Mouse (Mus musculus): ENCODE data around the gene Adamts1. TPM values are rescaled to one million over a fixed set of nuclear protein-coding genes. Genes with fewer than 3 reads are reported as not detected.

Adamts1 gene
- polyA plus RNA-seq, 1 experiment from 2014 or later = 37.6 TPM

DNA sequence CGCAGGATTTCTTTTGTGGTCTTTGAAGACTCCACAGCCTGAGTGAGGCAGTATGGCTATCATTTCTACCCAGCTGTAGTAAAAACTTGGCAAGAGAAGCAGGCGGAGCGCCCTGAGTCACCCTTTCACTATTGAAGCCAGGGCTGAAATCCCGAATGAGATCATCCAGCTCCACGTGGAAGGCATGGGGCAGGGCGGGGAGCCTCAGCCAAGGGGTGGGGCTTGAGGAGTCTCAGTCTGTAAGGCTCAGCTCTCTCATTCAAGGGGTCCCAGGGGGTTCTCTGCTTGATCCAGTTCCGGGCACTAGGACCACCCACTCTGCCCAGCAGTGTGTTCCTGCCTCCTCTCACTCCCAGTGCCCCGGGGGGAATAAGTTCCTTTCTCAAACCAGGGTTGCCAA is 2.2 kb downstream of the Adamts1 start:
- Histone ChIP-seq H3K27ac (peak overlapping the region; percentile 96), H3K4me3 (replicated peaks) (peak overlapping the region; percentile 74), H3K4me1 (peaks cover 15% of the 10 kb centered on the region; the same call in 1 of the 2 replicates), H3K27me3 (replicated peaks) (no peaks in the 10 kb centered on the region), H3K9ac (peak overlapping the region; percentile 35; the same call in 1 of the 2 replicates), H3K4me2 (peak overlapping the region; percentile 90), H3K9me3 (no peaks in the 10 kb centered on the region), H3K36me3 (peaks cover 34% of the 10 kb centered on the region)
- 3% methylated on average over 8 of the region's 8 CpGs for WGBS
- peak; percentile 86 for ATAC-seq (ENCODE audit: insufficient read depth, low FRiP score, low read depth)

DNA sequence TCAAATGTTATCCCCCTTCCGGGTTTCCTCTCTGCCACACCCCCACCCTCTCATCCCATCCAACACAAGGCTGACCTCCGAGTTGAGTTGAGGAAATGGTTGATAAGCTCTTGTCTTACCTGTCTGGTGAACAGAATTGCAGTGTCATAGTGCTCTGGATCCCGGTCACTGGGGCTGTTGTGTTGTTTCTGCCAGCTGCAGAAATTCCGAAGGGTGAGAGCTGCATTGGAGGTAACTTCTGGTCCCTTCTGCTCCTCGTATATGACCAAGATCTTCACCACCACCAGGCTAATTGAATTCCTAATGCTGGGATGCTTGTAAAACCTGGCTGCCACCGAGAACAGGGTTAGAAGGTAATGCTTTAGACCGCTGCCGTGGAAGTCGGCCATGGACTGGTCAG is 2.9 kb downstream of the Adamts1 start:
- H3K36me3 ChIP-seq = peaks cover 42% of the 10 kb centered on the region
- H3K27ac ChIP-seq = no peak overlapping the region
- ATAC-seq (ENCODE audit: insufficient read depth, low FRiP score, low read depth) = no peak
- no peaks in the 10 kb centered on the region for H3K27me3 ChIP-seq (replicated peaks)
- H3K4me1 ChIP-seq = peaks cover 15% of the 10 kb centered on the region; the same call in 1 of the 2 replicates
- WGBS = 50% methylated on average over 9 of the region's 9 CpGs
- H3K9me3 ChIP-seq = no peaks in the 10 kb centered on the region
- peak overlapping the region; percentile 25 for H3K4me3 ChIP-seq (replicated peaks)
- H3K9ac ChIP-seq = no peak overlapping the region
- peak overlapping the region; percentile 90 for H3K4me2 ChIP-seq

- Histone ChIP-seq H3K4me2 (no peak overlapping the region), H3K27me3 (replicated peaks) (no peaks in the 10 kb centered on the region), H3K36me3 (peaks cover 49% of the 10 kb centered on the region), H3K4me1 (peaks cover 13% of the 10 kb centered on the region; the same call in 1 of the 2 replicates), H3K9me3 (no peaks in the 10 kb centered on the region), H3K27ac (no peak overlapping the region), H3K9ac (no peak overlapping the region), H3K4me3 (replicated peaks) (no peak overlapping the region)
- WGBS = 88% methylated on average over 7 of the region's 7 CpGs
- no peak for ATAC-seq (ENCODE audit: insufficient read depth, low FRiP score, low read depth)
These were observed 4.6 kb downstream of the Adamts1 start for GRCm38 (mm10) chr16:85798334-85798733.

DNA sequence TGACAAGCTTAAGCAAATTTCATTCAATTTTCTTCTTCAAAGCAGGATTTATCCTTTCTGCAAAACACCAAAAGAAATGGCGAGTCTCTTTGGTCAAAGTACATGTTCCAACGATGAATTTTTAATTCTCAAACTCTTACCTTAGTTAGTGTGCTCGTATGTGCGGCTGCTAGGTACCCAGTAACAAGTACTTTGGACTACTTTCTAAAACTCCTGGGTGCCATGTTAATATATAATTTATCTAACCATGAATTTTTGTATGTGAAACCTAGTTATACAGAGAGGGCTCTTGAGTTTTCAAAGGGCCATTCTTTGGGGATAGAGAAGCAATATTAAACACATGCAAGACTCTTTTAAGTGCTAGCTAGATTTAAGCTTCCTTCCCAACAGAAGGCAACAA is 5.8 kb downstream of the Adamts1 start:
- no peak overlapping the region for H3K27ac ChIP-seq
- no peak for ATAC-seq (ENCODE audit: insufficient read depth, low FRiP score, low read depth)
- H3K4me2 ChIP-seq = no peak overlapping the region
- H3K4me1 ChIP-seq = peaks cover 13% of the 10 kb centered on the region; the same call in 1 of the 2 replicates
- H3K4me3 ChIP-seq (replicated peaks) = no peak overlapping the region
- 93% methylated on average over 4 of the region's 4 CpGs for WGBS
- H3K9ac ChIP-seq = no peak overlapping the region
- H3K9me3 ChIP-seq = no peaks in the 10 kb centered on the region
- peaks cover 49% of the 10 kb centered on the region for H3K36me3 ChIP-seq
- H3K27me3 ChIP-seq (replicated peaks) = no peaks in the 10 kb centered on the region

- WGBS = 96% methylated on average over 7 of the region's 7 CpGs
- Histone ChIP-seq H3K9ac (no peak overlapping the region), H3K27me3 (replicated peaks) (no peaks in the 10 kb centered on the region), H3K27ac (no peak overlapping the region), H3K9me3 (no peaks in the 10 kb centered on the region), H3K36me3 (peaks cover 49% of the 10 kb centered on the region), H3K4me2 (no peak overlapping the region), H3K4me1 (peaks cover 13% of the 10 kb centered on the region; the same call in 1 of the 2 replicates), H3K4me3 (replicated peaks) (no peak overlapping the region)
- ATAC-seq (ENCODE audit: insufficient read depth, low FRiP score, low read depth) = no peak
These were observed 7.2 kb downstream of the Adamts1 start for GRCm38 (mm10) chr16:85795731-85796130.

DNA sequence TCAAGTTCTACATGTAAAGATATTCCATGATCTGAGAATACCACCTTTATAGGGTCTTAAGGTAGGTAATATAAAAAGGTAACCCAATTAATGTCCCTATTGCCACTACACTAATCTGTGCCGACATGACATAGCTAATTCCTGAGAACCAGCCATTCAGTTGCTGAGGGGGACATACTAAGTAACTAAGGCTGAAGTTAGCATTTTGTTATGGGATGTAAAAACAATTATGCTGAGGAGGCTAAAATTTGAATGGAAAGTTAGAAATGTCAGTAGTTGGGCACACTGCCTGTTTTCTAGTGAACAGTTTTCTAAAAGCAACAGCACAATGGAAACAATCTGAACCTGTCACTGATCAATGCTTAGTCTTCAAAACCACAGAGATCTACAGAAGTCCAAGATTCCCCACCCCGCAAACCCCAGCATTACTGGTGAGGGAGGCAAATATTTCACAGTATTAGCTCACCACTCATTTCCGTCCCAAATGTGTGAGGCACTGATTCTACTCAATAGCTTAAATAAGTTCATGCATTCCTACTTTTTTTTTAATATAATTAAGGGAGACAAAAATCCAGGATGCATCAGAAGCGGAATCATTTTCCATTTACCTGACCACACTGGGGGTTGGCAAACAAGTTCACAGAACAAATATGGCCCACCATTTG is 9.6 kb downstream of the Adamts1 start:
- 83% methylated on average over 4 of the region's 4 CpGs for WGBS
- Histone ChIP-seq H3K27ac (no peak overlapping the region), H3K4me1 (no peaks in the 10 kb centered on the region), H3K36me3 (peaks cover 38% of the 10 kb centered on the region), H3K27me3 (replicated peaks) (no peaks in the 10 kb centered on the region), H3K9me3 (no peaks in the 10 kb centered on the region), H3K4me2 (no peak overlapping the region), H3K4me3 (replicated peaks) (no peak overlapping the region), H3K9ac (no peak overlapping the region)
- no peak for ATAC-seq (ENCODE audit: insufficient read depth, low FRiP score, low read depth)

GRCm38 (mm10) chr16:85781076-85781475 is 21.8 kb downstream of the Adamts1 start:
- no peak for ATAC-seq (ENCODE audit: insufficient read depth, low FRiP score, low read depth)
- whole genome bisulfite sequencing = 80% methylated on average over 2 of the region's 2 CpGs

DNA sequence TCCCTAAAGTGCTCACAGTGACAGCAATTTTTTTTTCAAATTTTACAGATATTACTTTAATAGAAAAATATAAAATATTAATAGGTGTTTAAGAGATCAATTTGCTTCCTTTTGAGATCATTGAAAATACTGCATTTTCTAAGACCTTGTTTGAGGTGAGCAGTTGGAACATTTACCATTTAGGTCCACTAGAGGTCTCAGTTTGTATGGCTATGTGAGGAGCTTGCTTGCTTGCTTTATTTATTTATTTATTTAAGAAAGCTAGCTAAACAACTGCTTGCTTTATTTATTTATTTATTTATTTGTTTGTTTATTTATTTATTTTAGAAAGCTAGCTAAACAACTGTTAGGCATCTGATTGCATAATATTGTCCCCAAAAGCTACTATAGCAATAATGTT is 23.1 kb downstream of the Adamts1 start:
- no peak for ATAC-seq (ENCODE audit: insufficient read depth, low FRiP score, low read depth)

More at GRCm38 (mm10) chr16:85781076-85781475, 21.8 kb downstream of the Adamts1 start:
- Histone ChIP-seq H3K9ac (no peak overlapping the region), H3K4me1 (no peaks in the 10 kb centered on the region), H3K27ac (no peak overlapping the region), H3K36me3 (no peaks in the 10 kb centered on the region), H3K4me3 (replicated peaks) (no peak overlapping the region), H3K4me2 (no peak overlapping the region), H3K27me3 (replicated peaks) (no peaks in the 10 kb centered on the region), H3K9me3 (no peaks in the 10 kb centered on the region)

GRCm38 (mm10) chr16:85772272-85772671 is 30.6 kb downstream of the Adamts1 start:
- Histone ChIP-seq H3K4me1 (no peaks in the 10 kb centered on the region), H3K36me3 (no peaks in the 10 kb centered on the region), H3K27ac (no peak overlapping the region), H3K9me3 (no peaks in the 10 kb centered on the region), H3K4me2 (no peak overlapping the region), H3K4me3 (replicated peaks) (no peak overlapping the region), H3K27me3 (replicated peaks) (no peaks in the 10 kb centered on the region), H3K9ac (no peak overlapping the region)
- ATAC-seq (ENCODE audit: insufficient read depth, low FRiP score, low read depth) = no peak
- WGBS = 61% methylated on average over 3 of the region's 3 CpGs

More for the DNA sequence above, 23.1 kb downstream of the Adamts1 start:
- no peaks in the 10 kb centered on the region for H3K36me3 ChIP-seq
- no peak overlapping the region for H3K9ac ChIP-seq
- no peak overlapping the region for H3K4me3 ChIP-seq (replicated peaks)
- no peaks in the 10 kb centered on the region for H3K9me3 ChIP-seq
- no peak overlapping the region for H3K27ac ChIP-seq
- H3K4me1 ChIP-seq = no peaks in the 10 kb centered on the region
- H3K4me2 ChIP-seq = no peak overlapping the region
- no peaks in the 10 kb centered on the region for H3K27me3 ChIP-seq (replicated peaks)

- Histone ChIP-seq H3K4me2 (no peak overlapping the region), H3K36me3 (no peaks in the 10 kb centered on the region), H3K9me3 (no peaks in the 10 kb centered on the region), H3K9ac (no peak overlapping the region), H3K4me3 (replicated peaks) (no peak overlapping the region), H3K4me1 (no peaks in the 10 kb centered on the region), H3K27me3 (replicated peaks) (no peaks in the 10 kb centered on the region), H3K27ac (no peak overlapping the region)
- WGBS = 36% methylated on average over 4 of the region's 4 CpGs
- no peak for ATAC-seq (ENCODE audit: insufficient read depth, low FRiP score, low read depth)
These were observed 35.6 kb downstream of the Adamts1 start for GRCm38 (mm10) chr16:85767341-85767740.

- Histone ChIP-seq H3K4me2 (no peak overlapping the region), H3K36me3 (no peaks in the 10 kb centered on the region), H3K4me3 (replicated peaks) (no peak overlapping the region), H3K9me3 (no peaks in the 10 kb centered on the region), H3K9ac (no peak overlapping the region), H3K27me3 (replicated peaks) (no peaks in the 10 kb centered on the region), H3K27ac (no peak overlapping the region), H3K4me1 (no peaks in the 10 kb centered on the region)
- ATAC-seq (ENCODE audit: insufficient read depth, low FRiP score, low read depth) = no peak
- 32% methylated on average over 8 of the region's 8 CpGs for WGBS
These were observed 37.2 kb downstream of the Adamts1 start for GRCm38 (mm10) chr16:85765697-85766096.

- ATAC-seq (ENCODE audit: insufficient read depth, low FRiP score, low read depth) = no peak
- H3K4me1 ChIP-seq = no peaks in the 10 kb centered on the region
- H3K4me3 ChIP-seq (replicated peaks) = no peak overlapping the region
These were observed 37.7 kb downstream of the Adamts1 start for GRCm38 (mm10) chr16:85765167-85765566.

More at GRCm38 (mm10) chr16:85765167-85765566, 37.7 kb downstream of the Adamts1 start:
- Histone ChIP-seq H3K36me3 (no peaks in the 10 kb centered on the region), H3K27ac (no peak overlapping the region), H3K27me3 (replicated peaks) (no peaks in the 10 kb centered on the region), H3K4me2 (no peak overlapping the region), H3K9me3 (no peaks in the 10 kb centered on the region), H3K9ac (no peak overlapping the region)
- WGBS = 78% methylated on average over 6 of the region's 6 CpGs
